8 mouse cellular contexts compared by ENCODE assay signal in genomic region chr9:112235041-112235695, GRCm38 (mm10). TPM values are rescaled to one million over a fixed set of nuclear protein-coding genes. Genes with fewer than 3 reads are reported as not detected.
DNase-seq lines count a peak whose midpoint lies in the region; ATAC-seq and TF ChIP-seq lines count a peak whose summit lies in the region.

No protein-coding gene starts in this region.

- peak overlapping the region; percentile 73 for H3K4me3 ChIP-seq in gastrocnemius, adult 2 months
- peak overlapping the region; percentile 41 for H3K4me3 ChIP-seq in embryonic facial prominence, embryonic 11.5 days (ENCODE audit: low read depth, low read length)
- H3K4me3 ChIP-seq in heart, postnatal 0 days (ENCODE audit: low read depth, low read length): peak overlapping the region; percentile 53

- no peaks in the 10 kb centered on the region for H3K9me3 ChIP-seq in embryonic facial prominence, embryonic 11.5 days (replicated peaks; ENCODE audit: control insufficient read depth, low read length)
- no peaks in the 10 kb centered on the region for H3K9me3 ChIP-seq in heart, postnatal 0 days (replicated peaks; ENCODE audit: control insufficient read depth, low read length)

- WGBS in embryonic facial prominence, embryonic 11.5 days: under 1% methylated on average over 44 of the region's 44 CpGs
- WGBS in heart, postnatal 0 days: under 1% methylated on average over 43 of the region's 44 CpGs

- peak; percentile 85 for ATAC-seq in embryonic facial prominence, embryonic 11.5 days (replicated peaks; ENCODE audit: insufficient number of reproducible peaks, low FRiP score, low TSS enrichment, low read depth)
- ATAC-seq in heart, postnatal 0 days (ENCODE audit: insufficient read depth, low read depth): peak; percentile 57

- H3K9ac ChIP-seq in embryonic facial prominence, embryonic 11.5 days (replicated peaks; ENCODE audit: low read length): peak overlapping the region; percentile 48
- H3K9ac ChIP-seq in heart, postnatal 0 days (replicated peaks; ENCODE audit: low read depth, low read length): no peak overlapping the region; the same call in 1 of the 2 replicates

- no peak for TF ChIP-seq EP300 in heart, postnatal 0 days (IDR thresholded peaks at IDR 0.05; ENCODE audit: low read depth)

- DNase-seq in gastrocnemius, adult 2 months: peak; percentile 65
- no peak for DNase-seq in gastrocnemius, adult 18-20 months (ENCODE audit: low spot score)
- DNase-seq in adrenal gland, adult 2 months: peak; percentile 72
- DNase-seq in embryonic facial prominence, embryonic 11.5 days (ENCODE audit: low spot score): peak; percentile 45
- DNase-seq in heart, postnatal 0 days (ENCODE audit: low spot score): no peak
- DNase-seq in left cerebral cortex, postnatal 4 days: peak; percentile 91
- peak; percentile 45 for DNase-seq in naive thymus-derived CD4-positive, alpha-beta T cell, adult 2 months (ENCODE audit: low read depth)
- peak; percentile 64 to 71 for DNase-seq in thymus, postnatal 36 days

- intact Hi-C loops in gastrocnemius, adult 2 months (cut with DNase I): no loop called here
- intact Hi-C loops in left cerebral cortex, postnatal 4 days (cut with DNase I): loop anchor here (10.0 kb wide), 2 partner anchors 210 to 1400 kb away; no protein-coding TSS in a partner anchor

- no peaks in the 10 kb centered on the region for H3K36me3 ChIP-seq in embryonic facial prominence, embryonic 11.5 days (replicated peaks; ENCODE audit: control insufficient read depth, insufficient read depth, low read depth, low read length)
- no peaks in the 10 kb centered on the region for H3K36me3 ChIP-seq in heart, postnatal 0 days (replicated peaks; ENCODE audit: control insufficient read depth, insufficient read depth, low read length)

- no peak for TF ChIP-seq CTCF in gastrocnemius, adult 2 months (IDR thresholded peaks at IDR 0.05)
- no peak for TF ChIP-seq CTCF in heart, postnatal 0 days (IDR thresholded peaks at IDR 0.05; ENCODE audit: low read depth)

- H3K27me3 ChIP-seq in embryonic facial prominence, embryonic 11.5 days (ENCODE audit: control insufficient read depth, insufficient read depth, low read length): peaks cover 26% of the 10 kb centered on the region
- peaks cover 37% of the 10 kb centered on the region for H3K27me3 ChIP-seq in heart, postnatal 0 days (ENCODE audit: control insufficient read depth, insufficient read depth, low read length)

- H3K27ac ChIP-seq in gastrocnemius, adult 2 months: 0 out of 2 replicates have a peak overlapping the region, but pooled peaks have one; percentile 31
- no peak overlapping the region for H3K27ac ChIP-seq in embryonic facial prominence, embryonic 11.5 days (replicated peaks; ENCODE audit: low read depth, low read length)
- H3K27ac ChIP-seq in heart, postnatal 0 days (ENCODE audit: low read depth): no peak overlapping the region

- peaks cover 3% of the 10 kb centered on the region for H3K4me1 ChIP-seq in embryonic facial prominence, embryonic 11.5 days (ENCODE audit: control insufficient read depth, insufficient read depth, low read length)
- H3K4me1 ChIP-seq in heart, postnatal 0 days (ENCODE audit: control insufficient read depth, insufficient read depth): peaks cover 9% of the 10 kb centered on the region; the same call in 1 of the 2 replicates

- peak overlapping the region; percentile 85 for H3K4me2 ChIP-seq in embryonic facial prominence, embryonic 11.5 days (ENCODE audit: low read depth, low read length)
- H3K4me2 ChIP-seq in heart, postnatal 0 days (ENCODE audit: low read depth, low read length): peak overlapping the region; percentile 85

RNA-seq across cellular contexts. Expression of gene Arpp21, which starts 0.6 kb away (rescaled TPM):
- total RNA-seq in gastrocnemius, adult 2 months (2021): 10 to 100 TPM in 1 of 2 experiments, 1 to 10 TPM in 1; 9.5 to 25.4 TPM
- 10 to 100 TPM in 1 of 2 experiments, 1 to 10 TPM in 1; 6.8 to 10.7 TPM for total RNA-seq in gastrocnemius, adult 18-20 months (2021)
- under 1 TPM in 1 of 2 experiments, not detected in 1; 0.41 TPM for total RNA-seq in adrenal gland, adult 2 months (2021)
- 0.06 and 0.10 TPM in 2 replicates for polyA plus RNA-seq in adrenal gland, adult 2 months (2012; rRNA removed)
- polyA plus RNA-seq in embryonic facial prominence, embryonic 11.5 days (2014; fragmentation: Nextera tagmentation; extraction: Ambion mirVana): 3.1 and 3.6 TPM in 2 replicates
- total RNA-seq in heart, postnatal 0 days (2014; rRNA removed; ENCODE audit: low replicate concordance): 0.99 and 7.7 TPM in 2 replicates
- 2.5 and 2.7 TPM in 2 replicates for polyA plus RNA-seq in heart, postnatal 0 days (2015; fragmentation: Nextera tagmentation; extraction: Ambion mirVana)
- 100 to 1,000 TPM; 459 to 577 TPM for total RNA-seq in left cerebral cortex, postnatal 4 days (2021)

Comparison
In these comparisons a context has a peak if more than half of its experiments do, and no peak if none do; other contexts are left out.
1. DNase-seq: peak in gastrocnemius, adult 2 months (single experiment), adrenal gland, adult 2 months (single experiment), embryonic facial prominence, embryonic 11.5 days (single experiment), left cerebral cortex, postnatal 4 days (single experiment), naive thymus-derived CD4-positive, alpha-beta T cell, adult 2 months (single experiment) and thymus, postnatal 36 days (2 of 2); none in gastrocnemius, adult 18-20 months (single experiment) and heart, postnatal 0 days (single experiment).
2. RNA of gene Arpp21, which starts 0.6 kb away (total RNA-seq): 459 to 577 TPM in left cerebral cortex, postnatal 4 days; 9.5 to 25.4 TPM in gastrocnemius, adult 2 months, 6.8 to 10.7 TPM in gastrocnemius, adult 18-20 months, 0.99 to 7.7 TPM in heart, postnatal 0 days and 0.41 TPM in adrenal gland, adult 2 months; every median in the first group is over 10 times any median in the second.
3. Peak in every context shown above with its lines, with median percentiles within 50 percentile points of each other: H3K4me3 ChIP-seq.